Mouse (Mus musculus): ENCODE measurements around the gene Vmn1r85.

Gene Vmn1r85

DNA sequence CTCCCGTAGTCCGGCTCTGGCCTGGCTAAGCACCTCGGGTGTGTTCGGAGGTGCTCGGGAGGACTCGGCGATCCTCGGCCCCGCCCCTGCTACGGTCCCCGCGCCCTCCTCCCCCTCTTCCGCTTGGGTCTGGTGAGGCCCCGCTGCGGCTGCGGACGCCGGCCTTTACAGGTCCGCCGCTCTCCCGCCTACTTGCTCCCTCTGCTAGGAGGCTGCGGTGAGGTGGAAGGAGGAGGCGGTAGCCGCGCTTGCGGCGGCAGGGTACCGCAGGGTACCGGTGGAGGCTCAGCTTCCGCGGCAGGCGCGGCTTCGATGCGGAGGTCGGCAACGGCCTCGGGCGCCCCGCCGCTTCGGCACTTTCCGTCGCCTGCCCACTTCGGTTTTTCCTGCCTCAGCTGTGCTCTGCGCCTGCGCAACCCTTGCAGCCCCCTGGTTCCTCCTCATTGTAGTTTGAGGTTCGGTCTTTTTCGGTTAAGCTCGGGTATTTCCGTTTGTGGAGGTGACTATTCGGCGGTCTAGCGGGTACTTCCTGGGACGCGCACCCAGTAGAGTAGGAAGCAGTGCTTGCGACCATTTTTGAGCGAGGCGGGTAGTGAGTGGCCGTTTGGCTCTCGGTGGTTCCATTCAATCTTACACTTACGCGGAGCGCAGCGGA lies 56.9 kb downstream of the Vmn1r85 start, which contains the start of gene Ube2m:
TSS of gene Ube2m (minus strand) at position 375 of the 655 bp plus-strand sequence.
- peak; percentile 100 for DNase-seq

DNA sequence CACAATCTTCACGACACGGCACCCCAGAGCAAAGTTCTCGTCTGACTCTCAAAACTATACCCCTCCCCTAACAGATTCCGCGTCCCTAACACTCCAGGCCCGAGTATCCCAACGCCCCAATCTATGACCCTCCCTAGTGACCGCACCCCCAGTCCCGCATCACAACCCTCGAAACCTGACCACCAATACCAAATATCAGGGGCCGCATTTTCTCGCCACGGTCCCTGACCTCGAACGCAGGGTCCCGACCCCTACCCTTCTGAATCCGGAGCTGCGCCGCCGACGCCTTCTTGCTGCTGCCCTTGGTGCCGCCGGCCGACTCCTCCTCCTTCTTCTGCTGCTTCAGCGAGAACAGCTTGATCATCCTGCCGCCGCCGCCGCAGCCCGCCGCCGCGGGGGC lies 57.6 kb downstream of the Vmn1r85 start:
- DNase-seq = peak; percentile 72

DNA sequence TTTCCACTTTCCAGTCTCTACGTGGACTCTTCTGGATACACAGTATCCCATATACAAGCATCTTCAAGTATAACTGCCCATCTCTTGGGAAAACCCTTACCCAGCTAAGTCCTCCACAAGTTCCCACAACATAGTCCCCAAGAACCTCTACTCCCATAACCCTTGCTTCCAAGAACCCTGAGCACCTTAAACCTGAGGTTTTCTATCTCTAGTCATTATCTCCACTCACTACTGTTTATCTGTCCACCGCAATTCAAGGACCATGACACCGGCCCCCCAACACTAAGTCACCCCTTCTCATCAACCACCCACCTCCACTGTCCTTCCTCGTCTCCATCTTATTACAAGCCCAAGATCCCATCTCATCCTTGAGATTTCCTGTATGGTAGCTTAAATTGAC lies 58.2 kb downstream of the Vmn1r85 start:
- no peak for DNase-seq

DNA sequence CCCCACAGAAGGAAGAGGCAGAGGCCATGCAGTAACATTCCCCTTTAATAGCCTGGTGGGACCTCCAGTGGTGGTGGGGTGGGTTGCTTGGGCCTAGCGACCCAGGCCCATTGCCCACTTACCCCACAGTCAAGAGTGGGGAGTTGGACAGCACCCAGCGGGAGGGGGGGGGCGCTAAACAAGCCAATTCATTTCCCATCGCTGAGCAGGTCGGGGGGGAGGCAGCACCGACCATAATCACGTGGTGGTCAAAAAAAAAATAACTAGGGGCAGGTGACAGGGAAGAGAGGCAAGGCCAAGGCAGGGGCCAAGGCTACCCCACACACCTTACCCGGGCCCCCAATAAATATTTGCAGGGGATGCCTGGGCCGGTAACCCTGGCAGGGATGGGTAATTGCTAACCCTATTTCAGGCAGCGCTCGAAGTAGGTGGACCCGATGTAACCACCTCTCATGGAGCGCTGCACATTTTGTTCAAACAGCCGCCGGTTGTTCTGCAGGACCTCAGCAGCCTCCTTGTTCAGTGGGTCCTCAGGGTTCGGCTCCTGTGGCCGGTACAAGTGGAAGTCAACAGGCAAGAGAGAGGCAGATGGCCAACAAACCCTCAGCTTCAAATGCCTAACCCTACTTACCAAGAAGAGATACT lies 59.6 kb downstream of the Vmn1r85 start:
- DNase-seq = no peak

DNA sequence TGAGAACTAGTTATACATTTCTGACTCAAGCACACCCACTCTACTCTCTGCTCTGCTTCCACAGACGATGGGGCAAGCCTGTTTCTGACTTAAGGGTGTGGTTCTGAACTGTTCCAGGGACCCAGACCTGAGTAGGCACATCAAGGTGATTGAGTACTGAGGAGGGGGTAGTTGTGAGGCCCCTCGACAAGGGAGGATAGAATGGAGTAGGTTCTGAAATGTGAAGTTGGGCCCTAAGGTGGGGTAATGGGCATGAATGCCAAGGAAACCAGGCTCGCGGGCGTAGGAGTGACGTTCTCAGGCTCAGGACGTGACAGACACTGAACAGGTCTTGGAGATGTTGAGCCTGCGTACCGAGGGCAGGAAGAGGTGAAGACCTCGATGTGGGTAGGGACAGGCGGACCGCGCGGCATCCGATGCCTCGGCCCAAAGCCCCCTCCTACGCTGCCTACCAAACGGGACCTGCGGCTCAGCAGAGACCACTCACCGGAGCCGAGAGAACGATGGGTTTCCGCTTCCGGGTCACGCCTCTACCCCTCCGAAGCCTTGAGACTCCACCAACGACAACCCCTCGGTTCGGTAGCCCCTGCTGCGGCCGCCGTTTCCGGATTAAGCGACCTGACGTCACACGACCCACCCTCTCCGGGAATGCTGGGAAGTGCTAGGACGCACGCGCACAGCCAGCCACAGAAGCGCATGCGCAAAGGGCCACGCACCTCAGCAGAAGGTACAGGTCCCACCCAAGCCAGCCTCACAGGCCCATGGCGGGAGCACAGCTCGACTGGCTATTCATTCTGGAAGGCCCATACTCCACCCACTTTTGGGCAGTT lies 60.6 kb downstream of the Vmn1r85 start, which contains the start of gene Chmp2a:
TSS of gene Chmp2a (minus strand) at position 660 of the 830 bp plus-strand sequence.
- peak; percentile 98 for DNase-seq

DNA sequence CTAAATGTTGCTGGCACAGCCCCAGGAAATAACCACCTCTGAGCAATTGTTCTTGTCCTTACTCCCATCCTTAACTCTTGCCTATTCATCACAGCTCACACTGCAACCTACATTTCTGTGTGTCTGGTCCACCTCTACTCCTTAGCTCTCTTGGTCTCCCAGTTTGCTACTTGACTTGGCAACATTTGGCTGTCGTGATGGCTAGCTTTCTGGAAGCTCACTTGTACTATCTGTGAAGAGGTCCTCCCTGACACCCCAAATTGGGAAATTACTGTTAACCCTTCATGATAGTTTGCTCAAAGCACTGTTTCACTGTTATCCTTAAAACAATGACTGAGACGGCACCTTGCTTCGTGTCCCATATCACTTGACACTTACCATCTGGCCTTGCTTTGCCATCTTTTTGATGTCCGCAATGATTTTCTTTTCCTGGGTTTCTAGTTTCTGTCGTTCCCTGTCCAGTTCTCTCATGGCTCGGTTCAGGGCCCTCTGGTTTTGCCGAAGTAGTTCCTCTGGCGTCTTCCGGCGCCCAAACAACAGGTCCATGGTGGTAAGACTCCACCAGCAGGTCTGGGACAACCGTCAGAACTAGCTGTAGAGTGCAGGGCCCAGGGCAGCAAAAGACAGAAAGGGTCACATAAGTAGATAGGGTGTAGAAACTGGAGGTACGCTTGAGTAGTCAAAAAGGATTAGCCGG lies 61.4 kb downstream of the Vmn1r85 start:
- DNase-seq = no peak

All from right cerebral cortex, postnatal 14 days (tissue).